Mouse (Mus musculus) liver, embryonic 15.5 days (tissue): ENCODE data around the gene Arl16. TPM values are rescaled to one million over a fixed set of nuclear protein-coding genes. Genes with fewer than 3 reads are reported as not detected.

Experiments
- ATAC-seq: fragments of 200-750 bp; cut with Nextera tagmentation; 2 replicates; pipeline ENCODE4 v1.8.0; 2017; ENCODE audit warnings: moderate number of reproducible peaks, mild to moderate bottlenecking, moderate library complexity; ENCODE audit not compliant: insufficient read depth
- H3K27ac ChIP-seq: fragments of 300-500 bp; sonication (generic); replicated peaks from 2 replicates; pipeline ENCODE4 v1.5.1; 2015; ENCODE audit warnings: mild to moderate bottlenecking, inconsistent platforms
- H3K27me3 ChIP-seq: fragments of 300-500 bp; sonication (generic); 2 replicates; pipeline ENCODE4 v1.6.1; 2015; ENCODE audit warnings: mild to moderate bottlenecking, inconsistent platforms
- H3K36me3 ChIP-seq: fragments of 300-500 bp; sonication (generic); replicated peaks from 2 replicates; pipeline ENCODE4 v1.6.1; 2015; ENCODE audit warnings: moderate library complexity, mild to moderate bottlenecking, inconsistent platforms
- H3K4me1 ChIP-seq: fragments of 300-500 bp; sonication (generic); replicated peaks from 2 replicates; pipeline ENCODE4 v1.6.1; 2015; ENCODE audit warnings: inconsistent platforms
- H3K4me2 ChIP-seq: fragments of 300-500 bp; sonication (generic); 2 replicates; pipeline ENCODE4 v1.6.1; 2015; ENCODE audit warnings: moderate library complexity, mild to moderate bottlenecking, inconsistent platforms
- H3K4me3 ChIP-seq: fragments of 300-500 bp; sonication (generic); replicated peaks from 2 replicates; pipeline ENCODE4 v1.5.1; 2015; ENCODE audit warnings: mild to moderate bottlenecking, inconsistent platforms
- H3K9ac ChIP-seq: fragments of 300-500 bp; sonication (generic); 2 replicates; pipeline ENCODE4 v1.6.1; 2015; ENCODE audit warnings: moderate library complexity, mild to moderate bottlenecking, inconsistent platforms
- H3K9me3 ChIP-seq: fragments of 300-500 bp; sonication (generic); replicated peaks from 2 replicates; pipeline ENCODE4 v1.6.1; 2016; ENCODE audit warnings: inconsistent platforms
- WGBS: fragments of 180-500 bp; shearing (Covaris S2); methylation state at CpG from one replicate; pipeline ENCODE4 v1.1.7; 2015; ENCODE audit warnings: mixed read lengths; ENCODE audit not compliant: insufficient replicate concordance; 5-methylcytosine and 5-hydroxymethylcytosine counted together
- polyA plus RNA-seq: library from polyadenylated mRNA; unstranded; fragments of >200 nt; fragmentation: Nextera tagmentation; extraction: Ambion mirVana; gene quantifications from 2 replicates; pipeline ENCODE4 v1.2.1, GENCODE M21; 2015

Arl16 gene
- polyA plus RNA-seq, 1 experiment from 2014 or later, result 14.0 TPM

DNA sequence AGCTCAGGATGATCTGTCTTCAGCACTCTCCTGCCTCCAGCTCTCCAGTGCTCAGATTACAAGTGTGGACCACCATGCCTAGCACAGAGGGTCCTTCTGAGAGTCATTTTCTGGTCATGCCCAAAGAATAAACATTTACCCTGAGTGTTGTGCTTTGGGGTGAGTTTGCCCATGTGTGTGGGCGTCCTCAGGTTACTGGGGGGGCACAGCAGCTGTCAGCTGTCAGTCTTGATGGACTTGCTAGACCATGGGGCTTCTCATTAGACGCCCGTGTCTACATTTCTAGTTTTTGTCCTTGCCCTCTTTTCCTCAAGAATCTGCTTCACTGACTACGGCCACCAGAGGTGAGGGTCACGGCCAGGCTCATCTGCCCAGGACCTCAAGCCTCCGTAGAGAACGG lies 20.2 kb downstream of the Arl16 start:
- Histone ChIP-seq H3K9me3 (no peaks in the 10 kb centered on the region), H3K4me3 (no peak overlapping the region), H3K4me2 (no peak overlapping the region), H3K9ac (no peak overlapping the region), H3K27ac (no peak overlapping the region), H3K36me3 (no peaks in the 10 kb centered on the region), H3K4me1 (no peaks in the 10 kb centered on the region), H3K27me3 (no peaks in the 10 kb centered on the region)
- no peak for ATAC-seq
- WGBS, result 66% methylated on average over 7 of the region's 7 CpGs

DNA sequence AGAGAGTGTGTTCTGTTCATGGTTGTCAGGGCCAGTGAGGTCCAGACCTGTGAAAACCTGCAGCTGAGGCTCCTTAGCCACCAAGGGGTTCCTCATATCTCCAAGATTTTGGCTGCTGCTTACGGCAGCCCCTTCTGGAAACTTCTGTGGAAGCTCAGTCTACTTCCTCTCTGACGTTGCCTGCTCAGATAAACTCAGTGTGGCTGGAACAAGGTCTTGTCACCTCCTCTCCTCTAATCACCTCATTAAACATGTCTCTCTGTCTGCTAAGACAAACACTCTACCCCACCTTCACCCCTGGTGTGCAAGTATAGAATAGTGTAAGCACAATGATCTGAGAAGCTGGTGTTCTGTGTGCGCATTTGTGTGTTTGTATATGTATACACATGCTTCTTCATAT lies 21.9 kb downstream of the Arl16 start:
- no peak overlapping the region for H3K4me2 ChIP-seq
- no peaks in the 10 kb centered on the region for H3K27me3 ChIP-seq
- H3K27ac ChIP-seq, result no peak overlapping the region
- no peaks in the 10 kb centered on the region for H3K9me3 ChIP-seq
- no peak for ATAC-seq
- H3K4me1 ChIP-seq, result no peaks in the 10 kb centered on the region
- WGBS, result 34% methylated on average over 3 of the region's 3 CpGs
- no peak overlapping the region for H3K9ac ChIP-seq
- no peaks in the 10 kb centered on the region for H3K36me3 ChIP-seq
- no peak overlapping the region for H3K4me3 ChIP-seq

DNA sequence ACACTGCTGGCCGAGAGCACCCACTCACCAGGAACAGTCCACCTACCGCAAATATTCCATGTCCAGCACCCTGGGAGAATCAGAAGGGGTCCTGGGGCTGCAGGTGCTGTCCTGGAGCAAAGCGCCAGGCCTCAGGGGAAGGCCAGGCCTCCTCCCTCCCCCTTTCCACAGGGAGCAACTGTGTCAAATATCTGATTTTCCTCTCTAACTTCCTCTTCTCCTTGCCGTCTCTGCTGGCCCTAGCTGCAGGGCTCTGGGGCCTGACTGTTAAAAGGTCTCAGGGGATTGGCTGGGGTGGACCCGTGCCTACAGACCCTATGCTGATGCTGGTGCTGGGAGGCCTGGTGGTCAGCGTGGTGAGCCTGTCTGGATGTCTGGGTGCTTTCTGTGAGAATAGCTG lies 23.3 kb downstream of the Arl16 start:
- ATAC-seq, result no peak
- H3K36me3 ChIP-seq, result no peaks in the 10 kb centered on the region
- no peaks in the 10 kb centered on the region for H3K27me3 ChIP-seq
- no peak overlapping the region for H3K4me3 ChIP-seq
- 52% methylated on average over 6 of the region's 6 CpGs for WGBS
- H3K4me1 ChIP-seq, result no peaks in the 10 kb centered on the region
- H3K4me2 ChIP-seq, result no peak overlapping the region
- H3K9ac ChIP-seq, result no peak overlapping the region
- no peak overlapping the region for H3K27ac ChIP-seq
- H3K9me3 ChIP-seq, result no peaks in the 10 kb centered on the region

- no peak overlapping the region for H3K4me2 ChIP-seq
- H3K27me3 ChIP-seq, result no peaks in the 10 kb centered on the region
- 76% methylated on average over 3 of the region's 3 CpGs for WGBS
- H3K9ac ChIP-seq, result no peak overlapping the region
- H3K4me3 ChIP-seq, result no peak overlapping the region
- H3K9me3 ChIP-seq, result no peaks in the 10 kb centered on the region
- H3K27ac ChIP-seq, result no peak overlapping the region
- peaks cover 2% of the 10 kb centered on the region; the same call in 1 of the 2 replicates for H3K4me1 ChIP-seq
- no peaks in the 10 kb centered on the region for H3K36me3 ChIP-seq
- ATAC-seq, result no peak
Observed at GRCm38 (mm10) chr11:120442765-120443280, 24.6 kb downstream of the Arl16 start.

DNA sequence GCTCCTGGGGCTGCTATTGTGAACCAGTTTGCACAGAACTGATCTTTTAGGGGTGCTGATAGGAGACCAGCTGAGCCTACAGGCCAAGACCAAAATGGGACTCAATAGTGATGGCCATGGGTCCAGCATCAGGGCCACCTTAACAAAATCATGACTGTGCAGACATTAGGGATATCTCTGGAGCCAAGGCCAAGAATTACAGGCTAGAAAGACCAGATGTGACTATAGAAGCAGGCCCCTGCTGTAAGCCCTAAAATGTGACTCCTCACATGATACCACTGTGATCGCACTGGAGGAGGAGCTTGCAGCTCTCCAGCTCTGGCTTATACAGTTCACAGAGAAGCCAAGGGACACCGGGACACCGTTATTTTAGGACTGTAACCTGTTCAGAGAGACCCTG lies 25.1 kb downstream of the Arl16 start, which contains the start of gene Tspan10:
Gene Tspan10 (plus strand): TSS at position 301 of the 400 bp plus-strand sequence.
- Histone ChIP-seq H3K9ac (no peak within 1 kb of the TSS), H3K4me1 (peaks cover 2% of the 10 kb centered on the region; the same call in 1 of the 2 replicates), H3K27ac (no peak within 1 kb of the TSS), H3K36me3 (no peaks in the 10 kb centered on the region), H3K9me3 (no peaks in the 10 kb centered on the region), H3K27me3 (no peaks in the 10 kb centered on the region), H3K4me2 (no peak within 1 kb of the TSS), H3K4me3 (no peak within 1 kb of the TSS)
- no peak for ATAC-seq
- 68% methylated on average over 3 of the region's 3 CpGs for WGBS

DNA sequence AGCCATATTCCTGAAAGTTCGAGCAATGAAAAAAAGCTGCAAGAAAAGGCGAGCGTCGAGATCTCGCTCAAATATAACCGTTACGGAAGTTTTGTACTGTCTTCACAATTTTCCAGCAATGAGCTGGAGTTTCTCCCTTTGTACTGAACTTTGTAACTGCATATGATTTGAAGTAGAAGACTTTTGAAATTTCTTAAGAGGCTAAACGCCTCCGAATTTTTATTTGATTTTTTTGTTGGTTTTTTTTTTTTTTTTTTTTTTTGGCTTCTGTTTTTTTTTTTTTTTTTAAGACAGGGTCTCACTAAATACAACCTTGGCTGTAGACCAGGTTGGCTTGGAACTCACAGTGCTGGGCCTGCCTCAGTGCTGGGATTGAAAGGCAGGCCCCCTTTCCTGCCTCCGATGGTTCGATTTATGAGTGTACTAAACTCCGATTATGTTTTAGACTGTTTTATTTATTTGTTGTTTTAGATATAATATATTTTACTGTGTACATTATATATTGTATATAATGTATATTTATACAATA lies 29.5 kb downstream of the Arl16 start:
- 27% methylated on average over 12 of the region's 12 CpGs for WGBS
- peak overlapping the region; percentile 95 for H3K9ac ChIP-seq
- no peak for ATAC-seq

GRCm38 (mm10) chr11:120437152-120437856 lies 30.1 kb downstream of the Arl16 start, which contains the start of gene Nploc4:
TSS of gene Nploc4 (minus strand) at chr11:120437708.
- no peaks in the 10 kb centered on the region for H3K9me3 ChIP-seq
- H3K9ac ChIP-seq, result peak within 1 kb of the TSS; percentile 95
- ATAC-seq, result peak; percentile 93
- peak within 1 kb of the TSS; percentile 76 for H3K4me2 ChIP-seq
- peaks cover 15% of the 10 kb centered on the region for H3K4me1 ChIP-seq
- peak within 1 kb of the TSS; percentile 81 for H3K4me3 ChIP-seq
- H3K36me3 ChIP-seq, result peaks cover 35% of the 10 kb centered on the region
- under 1% methylated on average over 77 of the region's 77 CpGs for WGBS
- H3K27me3 ChIP-seq, result no peaks in the 10 kb centered on the region
- H3K27ac ChIP-seq, result peak within 1 kb of the TSS; percentile 95

More for the DNA sequence above, 29.5 kb downstream of the Arl16 start:
- peaks cover 28% of the 10 kb centered on the region for H3K36me3 ChIP-seq
- peak overlapping the region; percentile 81 for H3K4me3 ChIP-seq
- H3K27ac ChIP-seq, result peak overlapping the region; percentile 95
- H3K4me1 ChIP-seq, result peaks cover 15% of the 10 kb centered on the region
- no peaks in the 10 kb centered on the region for H3K27me3 ChIP-seq
- peak overlapping the region; percentile 76 for H3K4me2 ChIP-seq
- no peaks in the 10 kb centered on the region for H3K9me3 ChIP-seq

GRCm38 (mm10) chr11:120426727-120427126 lies 40.7 kb downstream of the Arl16 start:
- Histone ChIP-seq H3K9me3 (no peaks in the 10 kb centered on the region), H3K4me3 (no peak overlapping the region), H3K9ac (no peak overlapping the region), H3K4me1 (0 out of 2 replicates have a peak, but pooled peaks cover 11% of the 10 kb centered on the region), H3K4me2 (no peak overlapping the region), H3K27ac (no peak overlapping the region), H3K36me3 (peaks cover 94% of the 10 kb centered on the region), H3K27me3 (no peaks in the 10 kb centered on the region)
- 69% methylated on average over 3 of the region's 3 CpGs for WGBS
- ATAC-seq, result no peak

DNA sequence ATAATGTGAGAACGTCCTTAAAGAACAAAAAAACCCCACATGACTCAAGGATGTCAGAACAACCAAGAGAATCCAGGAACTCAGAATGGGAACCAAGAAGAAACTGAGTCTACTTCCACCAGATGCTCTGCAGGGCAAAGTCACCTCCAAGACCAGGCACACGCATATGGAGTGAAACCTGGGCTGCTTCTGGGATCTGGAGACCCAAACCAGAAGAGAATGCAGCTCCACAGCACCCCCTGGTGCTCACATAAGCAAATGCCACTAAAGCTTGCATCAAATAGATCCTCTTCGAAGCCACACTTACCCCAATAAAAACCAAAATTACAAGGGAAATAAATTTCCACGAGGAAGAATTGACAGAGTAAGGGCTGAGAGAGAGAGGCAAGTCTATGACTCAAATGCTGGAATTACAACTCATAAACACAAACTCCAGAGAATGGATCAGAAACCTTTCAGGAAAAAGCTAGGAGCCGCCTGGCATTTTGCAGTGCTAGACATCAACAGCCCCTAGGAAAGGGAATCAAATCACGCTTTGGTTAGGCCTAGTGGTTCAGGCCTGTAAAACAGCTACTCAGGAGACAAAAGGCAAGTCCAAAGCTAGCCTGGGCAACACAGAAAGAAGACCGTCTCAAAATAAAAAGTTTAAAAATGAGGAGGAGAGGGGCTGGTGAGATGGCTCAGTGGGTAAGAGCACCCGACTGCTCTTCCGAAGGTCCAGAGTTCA lies 43.7 kb downstream of the Arl16 start:
- no peak for ATAC-seq
- 68% methylated on average over 9 of the region's 9 CpGs for WGBS
- Histone ChIP-seq H3K9ac (no peak overlapping the region), H3K9me3 (no peaks in the 10 kb centered on the region), H3K4me2 (no peak overlapping the region), H3K36me3 (peaks cover 98% of the 10 kb centered on the region), H3K27me3 (no peaks in the 10 kb centered on the region), H3K4me3 (no peak overlapping the region), H3K27ac (no peak overlapping the region), H3K4me1 (0 out of 2 replicates have a peak, but pooled peaks cover 17% of the 10 kb centered on the region)

- Histone ChIP-seq H3K4me1 (0 out of 2 replicates have a peak, but pooled peaks cover 17% of the 10 kb centered on the region), H3K9me3 (no peaks in the 10 kb centered on the region), H3K36me3 (peaks cover 98% of the 10 kb centered on the region), H3K4me3 (no peak overlapping the region), H3K9ac (no peak overlapping the region), H3K4me2 (no peak overlapping the region), H3K27me3 (no peaks in the 10 kb centered on the region), H3K27ac (no peak overlapping the region; the same call in 1 of the 2 replicates)
- no peak for ATAC-seq
- 70% methylated on average over 13 of the region's 13 CpGs for WGBS
Observed at GRCm38 (mm10) chr11:120422651-120423568, 44.5 kb downstream of the Arl16 start.
